Mouse (Mus musculus) testis, adult 2 months (tissue): ENCODE measurements around the gene Terf2.

Experiments
- CTCF ChIP-seq: fragments of 200-500 bp; IDR thresholded peaks from 2 replicates; pipeline ENCODE4 v1.5.1; 2012; ENCODE audit warnings: low read depth, mild to moderate bottlenecking, inconsistent platforms, low read length, moderate library complexity; ENCODE audit not compliant: control insufficient read depth, insufficient read depth, insufficient replicate concordance
- POLR2A ChIP-seq: fragments of 200-500 bp; IDR thresholded peaks from 2 replicates; pipeline ENCODE4 v1.6.1; 2012; ENCODE audit warnings: low read depth, mild to moderate bottlenecking, inconsistent platforms, low read length, moderate library complexity; ENCODE audit not compliant: control insufficient read depth

GRCm38 (mm10) chr8:107040632-107041031 lies 55.7 kb downstream of the Terf2 start:
- TF ChIP-seq CTCF (no peak), POLR2A (no peak)
